Mouse (Mus musculus) thymus, postnatal 10 days (tissue): Measurements from ENCODE around the gene Lrmda.

Experiments
- DNase-seq, 2 experiments: peaks; one replicate each; pipeline ENCODE4 v3.0.0; 2021; ENCODE audit warnings: low spot score in 2 of 2

Gene Lrmda

GRCm38 (mm10) chr14:22930488-22931046 lies 911.1 kb downstream of the Lrmda start:
- DNase-seq, result no peak

GRCm38 (mm10) chr14:22931114-22931822 lies 911.8 kb downstream of the Lrmda start:
- DNase-seq, result no peak

GRCm38 (mm10) chr14:22936701-22937100 lies 917.2 kb downstream of the Lrmda start:
- DNase-seq, result no peak

GRCm38 (mm10) chr14:22940576-22940975 lies 921.1 kb downstream of the Lrmda start:
- no peak for DNase-seq

DNA sequence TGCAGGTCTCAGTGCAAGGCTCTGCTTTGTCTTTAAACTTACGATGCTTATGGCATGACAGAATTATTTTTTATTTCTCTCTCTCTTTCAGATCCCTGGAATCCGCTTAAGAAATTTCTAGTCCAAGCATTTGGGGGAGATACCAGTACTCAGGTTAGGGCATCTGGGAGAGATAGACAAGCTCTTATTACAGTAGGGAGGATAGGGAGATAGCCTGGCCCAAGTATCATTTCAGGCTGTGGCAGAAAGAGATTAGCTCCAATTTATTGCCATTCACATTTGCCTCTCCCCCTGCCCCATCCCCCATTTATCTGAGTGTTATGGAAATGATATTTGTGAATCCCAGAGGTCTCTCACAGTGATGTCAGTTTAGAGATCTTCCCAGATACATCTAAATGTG lies 923.1 kb downstream of the Lrmda start:
- no peak for DNase-seq

DNA sequence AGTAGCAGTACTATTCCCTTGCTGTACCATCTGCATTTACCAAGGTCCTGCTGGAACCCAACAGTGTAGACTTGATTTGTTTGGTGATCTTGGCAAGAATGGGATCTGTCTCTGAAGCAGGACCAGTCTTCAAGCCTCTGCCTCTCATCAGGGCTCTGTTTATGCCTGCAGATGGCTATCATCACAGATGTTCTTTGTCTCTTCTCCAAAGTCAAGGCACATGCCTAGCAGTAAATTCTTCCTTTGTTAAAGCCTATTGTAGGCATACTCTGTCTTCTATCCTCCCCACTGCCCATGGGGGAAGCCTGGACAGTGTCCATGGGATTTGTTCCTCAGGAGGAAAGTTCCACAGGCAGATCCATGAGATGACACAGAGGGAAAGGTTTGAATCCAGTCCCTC lies 930.0 kb downstream of the Lrmda start:
- no peak for DNase-seq

DNA sequence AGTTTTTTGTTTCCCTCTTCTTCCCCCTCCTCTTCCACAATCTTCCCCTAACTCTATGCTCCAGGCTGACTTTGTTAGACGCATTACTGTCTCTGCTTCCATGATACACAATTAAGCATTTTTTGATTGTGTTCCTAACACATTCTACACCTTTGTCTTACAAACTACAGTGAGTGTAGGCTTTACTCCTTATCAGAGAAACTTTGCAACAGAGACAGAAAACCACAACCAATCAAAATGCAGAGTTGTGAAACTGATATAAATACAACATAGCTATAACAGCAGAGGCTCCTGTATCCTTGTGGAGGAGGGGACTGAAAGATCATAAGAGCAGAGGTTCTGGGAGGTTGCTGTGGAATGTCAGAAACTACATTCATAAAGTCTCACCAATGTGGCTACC lies 933.5 kb downstream of the Lrmda start:
- DNase-seq, result no peak

DNA sequence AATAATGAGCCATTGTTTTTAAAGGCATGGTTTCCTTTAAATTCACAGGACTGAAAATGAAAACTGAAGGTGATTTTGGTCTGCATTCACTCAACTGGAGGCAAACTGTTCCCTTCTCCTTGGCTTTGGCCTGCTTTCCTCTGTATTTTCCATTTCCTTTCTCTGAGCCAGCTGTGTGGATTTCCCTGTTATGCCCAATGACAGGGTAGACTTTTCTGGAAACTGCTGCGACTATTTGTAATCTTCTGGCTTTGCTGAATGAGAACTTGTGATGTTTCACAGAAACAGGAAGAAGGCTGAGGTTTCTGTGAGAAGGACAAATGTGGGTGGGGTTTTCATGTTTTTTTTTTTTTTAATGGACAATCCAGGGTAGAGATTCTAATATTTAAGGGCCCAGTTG lies 940.7 kb downstream of the Lrmda start:
- no peak for DNase-seq

- DNase-seq, result no peak
Measured at GRCm38 (mm10) chr14:22964796-22965660, 945.5 kb downstream of the Lrmda start.

DNA sequence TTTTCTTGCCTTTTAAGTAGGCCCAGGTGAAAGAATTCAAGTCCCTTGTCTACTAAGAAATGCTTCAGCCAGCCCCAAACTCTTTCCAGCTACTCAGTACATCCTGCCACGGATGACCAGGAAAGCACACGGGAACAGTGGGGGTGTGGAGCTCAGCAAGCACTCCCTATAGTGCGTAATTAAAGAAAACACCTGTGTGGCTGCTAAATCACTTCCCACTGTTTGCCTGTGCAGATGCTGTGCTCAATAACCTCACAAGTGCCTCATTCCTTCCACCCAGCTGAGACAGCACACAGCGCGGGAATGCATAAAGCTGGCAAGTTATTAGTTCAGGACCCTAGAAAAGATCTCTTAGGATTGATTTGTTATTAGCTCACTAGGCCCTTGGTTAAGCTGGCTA lies 949.2 kb downstream of the Lrmda start:
- DNase-seq, result no peak

DNA sequence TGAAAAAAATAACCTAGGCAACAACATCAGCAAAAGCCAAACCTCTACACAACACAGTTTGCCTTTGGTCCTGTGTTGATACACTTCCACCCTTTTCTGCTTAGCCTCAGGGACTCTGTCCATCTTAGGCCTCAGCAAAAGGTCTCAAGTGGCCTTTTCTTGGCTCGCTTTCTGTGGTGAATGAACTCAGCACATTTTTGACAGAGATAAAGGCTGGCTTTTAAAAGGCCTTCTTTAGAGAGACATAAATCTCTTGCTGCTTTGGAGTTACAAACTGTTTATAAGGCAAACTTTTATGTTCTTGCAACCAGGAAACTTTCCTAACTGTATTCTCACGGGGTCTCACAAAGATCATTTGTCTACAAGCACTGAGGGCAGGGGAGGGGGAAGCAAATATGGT lies 967.2 kb downstream of the Lrmda start:
- no peak for DNase-seq

- no peak for DNase-seq
Measured at GRCm38 (mm10) chr14:22988090-22988669, 968.7 kb downstream of the Lrmda start.

- no peak for DNase-seq
Measured at GRCm38 (mm10) chr14:22995184-22995935, 975.8 kb downstream of the Lrmda start.

GRCm38 (mm10) chr14:22998906-22999305 lies 979.4 kb downstream of the Lrmda start:
- no peak for DNase-seq

GRCm38 (mm10) chr14:23011989-23012388 lies 992.5 kb downstream of the Lrmda start:
- DNase-seq, result no peak

DNA sequence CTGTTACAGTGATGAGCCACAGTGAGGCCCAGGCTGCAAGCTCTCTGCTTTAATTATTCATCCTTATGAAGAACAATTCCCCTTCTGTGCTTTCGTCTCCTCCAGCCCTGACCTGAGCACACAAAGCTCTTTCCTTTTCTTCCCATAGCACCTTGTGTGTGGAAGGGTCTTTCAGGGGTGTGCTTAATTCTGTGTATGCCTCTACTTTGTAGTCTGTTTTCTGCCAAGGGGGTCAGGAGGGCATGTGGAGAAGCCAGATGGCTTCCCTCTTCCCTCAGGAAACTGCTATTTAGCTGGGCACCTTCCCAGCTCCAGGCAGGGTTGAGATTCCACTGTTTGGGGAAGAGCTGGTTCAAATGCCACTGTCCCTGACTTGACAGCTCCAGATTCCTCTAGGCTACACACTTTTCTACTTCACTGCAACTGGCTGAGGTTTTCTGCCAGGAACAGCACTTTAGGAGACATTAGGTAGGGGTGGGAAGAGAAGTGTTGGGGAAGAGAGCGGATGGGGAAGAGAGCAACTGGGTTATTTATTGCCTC lies 995.3 kb downstream of the Lrmda start:
- DNase-seq, result no peak

- no peak for DNase-seq
Measured at GRCm38 (mm10) chr14:23015321-23016067, 996.0 kb downstream of the Lrmda start.

DNA sequence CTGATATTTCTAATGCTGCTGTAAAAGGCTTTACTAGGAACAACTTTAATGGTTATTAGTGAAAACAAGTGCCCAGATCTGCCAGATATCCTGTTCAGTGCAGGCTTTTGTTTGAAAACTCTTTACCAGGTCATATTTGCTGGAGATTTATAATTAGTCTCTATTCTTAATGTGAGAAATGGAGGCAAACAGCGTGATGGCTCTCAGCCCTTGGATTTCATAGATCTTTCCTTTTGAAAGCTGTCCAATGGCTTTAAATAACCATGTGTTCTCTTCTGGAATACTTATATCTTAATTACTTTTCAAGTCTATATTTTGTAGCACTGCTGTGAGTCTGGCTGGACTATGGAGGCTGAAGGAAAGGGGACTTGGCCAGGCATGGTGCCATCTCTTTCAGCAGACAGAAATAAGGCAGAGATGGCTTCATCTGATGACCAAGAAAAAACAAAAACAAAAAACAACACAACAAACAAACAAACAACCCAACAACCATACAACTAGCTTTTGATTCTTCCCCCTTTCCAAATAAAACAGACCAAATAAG lies 996.6 kb downstream of the Lrmda start:
- no peak for DNase-seq

GRCm38 (mm10) chr14:23041002-23041401 lies 1021.5 kb downstream of the Lrmda start:
- no peak for DNase-seq

DNA sequence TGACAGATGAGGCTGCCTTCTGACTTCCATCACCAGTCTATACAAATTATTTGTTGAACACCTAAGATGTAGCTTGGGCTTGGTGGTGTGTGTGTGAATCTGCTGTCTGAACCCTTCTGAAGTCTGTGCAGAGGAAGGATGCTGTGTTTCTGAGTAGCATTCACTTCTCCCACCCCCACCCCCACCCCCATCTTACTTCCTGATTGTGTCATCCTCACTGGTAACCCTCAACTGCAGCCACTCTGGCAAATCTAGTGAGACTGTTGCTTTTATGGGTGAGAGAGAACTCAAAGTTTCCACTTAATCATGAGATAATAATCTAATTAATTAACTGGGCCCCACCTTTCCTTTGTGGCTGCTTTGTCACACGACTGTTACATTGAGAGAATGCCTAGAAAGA lies 1025.8 kb downstream of the Lrmda start:
- no peak for DNase-seq
